Mouse (Mus musculus): ENCODE measurements around the gene Hmcn1. TPM values are rescaled to one million over a fixed set of nuclear protein-coding genes. Genes with fewer than 3 reads are reported as not detected.

The Hmcn1 gene
- polyA plus RNA-seq, 1 experiment, result 0.92 TPM

- no peak for DNase-seq
- no peak for TF ChIP-seq CTCF (IDR thresholded peaks at IDR 0.05; ENCODE audit: borderline replicate concordance, control insufficient read depth, extremely low read depth, insufficient read depth, low read length, poor library complexity)
- no peak for TF ChIP-seq POLR2A (IDR thresholded peaks at IDR 0.05; ENCODE audit: control insufficient read depth, extremely low read depth, insufficient read depth, low read length, poor library complexity)
- whole genome bisulfite sequencing, result 93% methylated on average over 17 of the region's 17 CpGs
Observed at GRCm38 (mm10) chr1:150631035-150631855, 362.0 kb downstream of the Hmcn1 start.

GRCm38 (mm10) chr1:150623226-150623625 lies 370.0 kb downstream of the Hmcn1 start:
- Histone ChIP-seq H3K4me1 (replicated peaks; ENCODE audit: control insufficient read depth, insufficient read depth, low read length) (no peaks in the 10 kb centered on the region), H3K36me3 (ENCODE audit: control insufficient read depth, insufficient read depth, low read length) (no peaks in the 10 kb centered on the region), H3K27me3 (ENCODE audit: control insufficient read depth, insufficient read depth, low read length) (no peaks in the 10 kb centered on the region), H3K4me3 (ENCODE audit: control insufficient read depth, insufficient read depth, low read length) (no peak overlapping the region), H3K27ac (ENCODE audit: control insufficient read depth, insufficient read depth, low read length) (no peak overlapping the region)
- 98% methylated on average over 2 of the region's 2 CpGs for WGBS
- no peak for DNase-seq
- TF ChIP-seq CTCF (IDR thresholded peaks at IDR 0.05; ENCODE audit: borderline replicate concordance, control insufficient read depth, extremely low read depth, insufficient read depth, low read length, poor library complexity) (no peak), POLR2A (IDR thresholded peaks at IDR 0.05; ENCODE audit: control insufficient read depth, extremely low read depth, insufficient read depth, low read length, poor library complexity) (no peak)

More at GRCm38 (mm10) chr1:150631035-150631855, 362.0 kb downstream of the Hmcn1 start:
- Histone ChIP-seq H3K36me3 (ENCODE audit: control insufficient read depth, insufficient read depth, low read length) (no peaks in the 10 kb centered on the region), H3K27ac (ENCODE audit: control insufficient read depth, insufficient read depth, low read length) (no peak overlapping the region), H3K27me3 (ENCODE audit: control insufficient read depth, insufficient read depth, low read length) (no peaks in the 10 kb centered on the region), H3K4me1 (replicated peaks; ENCODE audit: control insufficient read depth, insufficient read depth, low read length) (no peaks in the 10 kb centered on the region), H3K4me3 (ENCODE audit: control insufficient read depth, insufficient read depth, low read length) (no peak overlapping the region)

- H3K27me3 ChIP-seq (ENCODE audit: control insufficient read depth, insufficient read depth, low read length), result no peaks in the 10 kb centered on the region
- no peaks in the 10 kb centered on the region for H3K4me1 ChIP-seq (replicated peaks; ENCODE audit: control insufficient read depth, insufficient read depth, low read length)
- 94% methylated on average over 9 of the region's 9 CpGs for WGBS
- no peak overlapping the region for H3K27ac ChIP-seq (ENCODE audit: control insufficient read depth, insufficient read depth, low read length)
- H3K4me3 ChIP-seq (ENCODE audit: control insufficient read depth, insufficient read depth, low read length), result no peak overlapping the region
- no peaks in the 10 kb centered on the region for H3K36me3 ChIP-seq (ENCODE audit: control insufficient read depth, insufficient read depth, low read length)
- TF ChIP-seq POLR2A (IDR thresholded peaks at IDR 0.05; ENCODE audit: control insufficient read depth, extremely low read depth, insufficient read depth, low read length, poor library complexity) (no peak), CTCF (IDR thresholded peaks at IDR 0.05; ENCODE audit: borderline replicate concordance, control insufficient read depth, extremely low read depth, insufficient read depth, low read length, poor library complexity) (no peak)
- DNase-seq, result no peak
Observed at GRCm38 (mm10) chr1:150610539-150610938, 382.7 kb downstream of the Hmcn1 start.

- Histone ChIP-seq H3K36me3 (ENCODE audit: control insufficient read depth, insufficient read depth, low read length) (no peaks in the 10 kb centered on the region), H3K27ac (ENCODE audit: control insufficient read depth, insufficient read depth, low read length) (no peak overlapping the region), H3K4me1 (replicated peaks; ENCODE audit: control insufficient read depth, insufficient read depth, low read length) (no peaks in the 10 kb centered on the region), H3K27me3 (ENCODE audit: control insufficient read depth, insufficient read depth, low read length) (no peaks in the 10 kb centered on the region), H3K4me3 (ENCODE audit: control insufficient read depth, insufficient read depth, low read length) (no peak overlapping the region)
- TF ChIP-seq CTCF (IDR thresholded peaks at IDR 0.05; ENCODE audit: borderline replicate concordance, control insufficient read depth, extremely low read depth, insufficient read depth, low read length, poor library complexity) (no peak), POLR2A (IDR thresholded peaks at IDR 0.05; ENCODE audit: control insufficient read depth, extremely low read depth, insufficient read depth, low read length, poor library complexity) (no peak)
- 98% methylated on average over 4 of the region's 4 CpGs for WGBS
- no peak for DNase-seq
Observed at GRCm38 (mm10) chr1:150606173-150606572, 387.1 kb downstream of the Hmcn1 start.

GRCm38 (mm10) chr1:150593614-150594013 lies 399.6 kb downstream of the Hmcn1 start:
- WGBS, result 95% methylated on average over 13 of the region's 13 CpGs
- Histone ChIP-seq H3K36me3 (ENCODE audit: control insufficient read depth, insufficient read depth, low read length) (no peaks in the 10 kb centered on the region), H3K27me3 (ENCODE audit: control insufficient read depth, insufficient read depth, low read length) (no peaks in the 10 kb centered on the region)

GRCm38 (mm10) chr1:150591253-150591652 lies 402.0 kb downstream of the Hmcn1 start:
- no peak overlapping the region for H3K4me3 ChIP-seq (ENCODE audit: control insufficient read depth, insufficient read depth, low read length)
- TF ChIP-seq POLR2A (IDR thresholded peaks at IDR 0.05; ENCODE audit: control insufficient read depth, extremely low read depth, insufficient read depth, low read length, poor library complexity) (no peak), CTCF (IDR thresholded peaks at IDR 0.05; ENCODE audit: borderline replicate concordance, control insufficient read depth, extremely low read depth, insufficient read depth, low read length, poor library complexity) (no peak)
- H3K4me1 ChIP-seq (replicated peaks; ENCODE audit: control insufficient read depth, insufficient read depth, low read length), result no peaks in the 10 kb centered on the region
- H3K36me3 ChIP-seq (ENCODE audit: control insufficient read depth, insufficient read depth, low read length), result no peaks in the 10 kb centered on the region
- WGBS, result 44% methylated on average over 2 of the region's 2 CpGs
- no peaks in the 10 kb centered on the region for H3K27me3 ChIP-seq (ENCODE audit: control insufficient read depth, insufficient read depth, low read length)
- DNase-seq, result peak; percentile 9
- no peak overlapping the region for H3K27ac ChIP-seq (ENCODE audit: control insufficient read depth, insufficient read depth, low read length)

More at GRCm38 (mm10) chr1:150593614-150594013, 399.6 kb downstream of the Hmcn1 start:
- no peak overlapping the region for H3K4me3 ChIP-seq (ENCODE audit: control insufficient read depth, insufficient read depth, low read length)
- no peak overlapping the region for H3K27ac ChIP-seq (ENCODE audit: control insufficient read depth, insufficient read depth, low read length)
- no peaks in the 10 kb centered on the region for H3K4me1 ChIP-seq (replicated peaks; ENCODE audit: control insufficient read depth, insufficient read depth, low read length)
- TF ChIP-seq CTCF (IDR thresholded peaks at IDR 0.05; ENCODE audit: borderline replicate concordance, control insufficient read depth, extremely low read depth, insufficient read depth, low read length, poor library complexity), result no peak
- no peak for TF ChIP-seq POLR2A (IDR thresholded peaks at IDR 0.05; ENCODE audit: control insufficient read depth, extremely low read depth, insufficient read depth, low read length, poor library complexity)
- DNase-seq, result no peak

All from thymus, adult 2 months (tissue).